In genomic region chr5:72501763-72502162, GRCm38 (mm10) we compare ENCODE assay signal across 23 mouse cellular contexts. TPM values are rescaled to one million over a fixed set of nuclear protein-coding genes. Genes with fewer than 3 reads are reported as not detected.
A peak's percentile ranks its signal among the peaks of the same experiment; 100 is the strongest.
DNase-seq lines count a peak whose midpoint lies in the region; ATAC-seq lines count a peak whose summit lies in the region.
"Had no signal": no experiment of that assay in that cellular context is flagged by ENCODE, and none has a peak within 500 bp of the region (broad histone marks: within the 10 kb centered on the region; RNA-seq: fewer than 3 reads in every experiment).

No protein-coding gene starts in this region.

- ATAC-seq in heart, embryonic 12.5 days (ENCODE audit: insufficient number of reproducible peaks, low FRiP score): no peak
- peak; percentile 42; the same call in 1 of the 2 replicates for ATAC-seq in heart, embryonic 16.5 days (replicated peaks; ENCODE audit: extremely low read depth, insufficient read depth, low FRiP score)
- no peak for ATAC-seq in megakaryocyte-erythroid progenitor cell, adult 5-6 weeks (replicated peaks; ENCODE audit: low FRiP score, low TSS enrichment, poor library complexity, severe bottlenecking)
- ATAC-seq: activated CD4-positive, CD25-positive, alpha-beta regulatory T cell, adult 4 months; CD4-positive, CD25-positive, alpha-beta regulatory T cell, adult 4 months; forebrain, embryonic 15.5 days; hindbrain, embryonic 16.5 days; inflammation-experienced regulatory T-cells, adult 6 months; intestine, postnatal 0 days had no signal

- H3K4me1 ChIP-seq in heart, embryonic 12.5 days (replicated peaks): peaks cover 53% of the 10 kb centered on the region
- H3K4me1 ChIP-seq in heart, embryonic 16.5 days (ENCODE audit: control insufficient read depth, insufficient read depth, low read length): peaks cover 40% of the 10 kb centered on the region

- H3K27ac ChIP-seq in heart, embryonic 12.5 days (ENCODE audit: poor library complexity, severe bottlenecking): 0 out of 2 replicates have a peak overlapping the region, but pooled peaks have one; percentile 19
- H3K27ac ChIP-seq in heart, embryonic 16.5 days (ENCODE audit: low read length): peak overlapping the region; percentile 91
- H3K27ac ChIP-seq: embryonic facial prominence, embryonic 12.5 days; forebrain, embryonic 15.5 days; hindbrain, embryonic 12.5 days had no signal

- no peaks in the 10 kb centered on the region for H3K27me3 ChIP-seq in heart, embryonic 12.5 days (replicated peaks)
- H3K27me3 ChIP-seq in heart, embryonic 16.5 days (ENCODE audit: control insufficient read depth, insufficient read depth, low read length): no peaks in the 10 kb centered on the region; the same call in 1 of the 2 replicates

- H3K4me3 ChIP-seq in heart, embryonic 12.5 days: no peak overlapping the region
- H3K4me3 ChIP-seq in heart, embryonic 16.5 days (ENCODE audit: low read length): peak overlapping the region; percentile 28
- H3K4me3 ChIP-seq: embryonic facial prominence, embryonic 12.5 days; forebrain, embryonic 15.5 days; hindbrain, embryonic 12.5 days had no signal

- H3K9me3 ChIP-seq in heart, embryonic 12.5 days (replicated peaks): no peaks in the 10 kb centered on the region
- no peaks in the 10 kb centered on the region for H3K9me3 ChIP-seq in heart, embryonic 16.5 days (replicated peaks; ENCODE audit: control insufficient read depth, low read length)
- H3K9me3 ChIP-seq: embryonic facial prominence, embryonic 12.5 days; forebrain, embryonic 15.5 days; G1E; hindbrain, embryonic 12.5 days had no signal

- 26% methylated on average over 3 of the region's 3 CpGs for WGBS in heart, embryonic 12.5 days
- WGBS in heart, embryonic 16.5 days: 23% methylated on average over 3 of the region's 3 CpGs

- DNase-seq in heart, postnatal 25 days (ENCODE audit: low spot score): no peak
- DNase-seq in heart, adult 8-10 months (ENCODE audit: low spot score): no peak
- DNase-seq in 3T3-L1 (ENCODE audit: low read depth, low spot score) (peak; percentile 12), R1 (ENCODE audit: low read depth, low spot score) (peak; percentile 16)
- DNase-seq: adrenal gland, postnatal 14 days; B cell, adult 2 months; cerebellum, adult 11-12 months; cerebellum, adult 9-10 months; cerebellum, postnatal 25 days; gastrocnemius, postnatal 36 days; kidney, adult 8-10 months had no signal

- no peaks in the 10 kb centered on the region for H3K36me3 ChIP-seq in heart, embryonic 12.5 days
- no peaks in the 10 kb centered on the region for H3K36me3 ChIP-seq in heart, embryonic 16.5 days (ENCODE audit: control insufficient read depth, insufficient read depth)
- H3K36me3 ChIP-seq: embryonic facial prominence, embryonic 12.5 days; forebrain, embryonic 15.5 days; G1E; hindbrain, embryonic 12.5 days had no signal

- H3K4me2 ChIP-seq in heart, embryonic 12.5 days: peak overlapping the region; percentile 47
- peak overlapping the region; percentile 86 for H3K4me2 ChIP-seq in heart, embryonic 16.5 days (ENCODE audit: low read depth, low read length)
- H3K4me2 ChIP-seq: embryonic facial prominence, embryonic 12.5 days; forebrain, embryonic 15.5 days; hindbrain, embryonic 12.5 days had no signal

- H3K9ac ChIP-seq in heart, embryonic 12.5 days: no peak overlapping the region
- peak overlapping the region; percentile 64 for H3K9ac ChIP-seq in heart, embryonic 16.5 days (ENCODE audit: low read length)
- H3K9ac ChIP-seq: embryonic facial prominence, embryonic 12.5 days; forebrain, embryonic 15.5 days; hindbrain, embryonic 12.5 days had no signal

- intact Hi-C loops in heart, postnatal 25 days (cut with DNase I): loop anchor here (5.0 kb wide), 1 partner anchor 49 kb away; no protein-coding TSS in a partner anchor

RNA-seq across cellular contexts. Expression of gene Corin, which starts 2.5 kb away (rescaled TPM):
- polyA plus RNA-seq in heart, embryonic 12.5 days (2016; fragmentation: Nextera tagmentation; extraction: Ambion mirVana): 26.2 and 28.9 TPM in 2 replicates
- 100 to 1,000 TPM; 116 to 139 TPM for total RNA-seq in heart, postnatal 25 days (2021)
- 46.0 and 53.0 TPM in 2 replicates for polyA plus RNA-seq in heart, embryonic 16.5 days (2015; fragmentation: Nextera tagmentation; extraction: Ambion mirVana)
- 100 to 1,000 TPM; 126 to 177 (median 144) TPM for total RNA-seq in heart, adult 8-10 months (2022)
- not detected in 2 replicates for total RNA-seq in megakaryocyte-erythroid progenitor cell, adult 5-6 weeks (2014; fragmentation: Nextera tagmentation)
- total RNA-seq in megakaryocyte-erythroid progenitor cell, adult 5-6 weeks (2017): not detected in 2 replicates
- polyA plus RNA-seq: G1E had no signal

RNA-seq across cellular contexts. Expression of gene Nfxl1, which starts 57.7 kb away (rescaled TPM):
- polyA plus RNA-seq in heart, embryonic 12.5 days (2016; fragmentation: Nextera tagmentation; extraction: Ambion mirVana): 16.8 and 17.6 TPM in 2 replicates
- total RNA-seq in heart, postnatal 25 days (2021): 1 to 10 TPM; 5.2 to 5.9 TPM
- 7.3 and 8.3 TPM in 2 replicates for polyA plus RNA-seq in heart, embryonic 16.5 days (2015; fragmentation: Nextera tagmentation; extraction: Ambion mirVana)
- total RNA-seq in heart, adult 8-10 months (2022): 1 to 10 TPM; 3.2 to 6.6 (median 4.4) TPM
- 18.6 and 18.9 TPM in 2 replicates for total RNA-seq in megakaryocyte-erythroid progenitor cell, adult 5-6 weeks (2014; fragmentation: Nextera tagmentation)
- total RNA-seq in megakaryocyte-erythroid progenitor cell, adult 5-6 weeks (2017): 9.7 and 13.8 TPM in 2 replicates

Comparison
In these comparisons a context has a peak if more than half of its experiments do, and no peak if none do; other contexts are left out.
1. DNase-seq: peak in 3T3-L1 (single experiment) and R1 (single experiment); none in heart, postnatal 25 days (single experiment) and heart, adult 8-10 months (single experiment).
2. RNA of gene Corin, which starts 2.5 kb away (total RNA-seq): 126 to 177 TPM in heart, adult 8-10 months and 116 to 139 TPM in heart, postnatal 25 days; not detected in megakaryocyte-erythroid progenitor cell, adult 5-6 weeks; every median in the first group is over 100 times any median in the second.